Mouse (Mus musculus) C2C12 (cell line): ENCODE data around the gene Cdk15. TPM values are rescaled to one million over a fixed set of nuclear protein-coding genes. Genes with fewer than 3 reads are reported as not detected.

ENCODE experiments used
- H3K27me3 ChIP-seq: one replicate; pipeline ENCODE4 v1.6.1; 2011; ENCODE audit not compliant: control insufficient read depth, insufficient read depth, insufficient read length
- H3K36me3 ChIP-seq: one replicate; pipeline ENCODE4 v1.6.1; 2011; ENCODE audit not compliant: control insufficient read depth, insufficient read depth
- H3K4me3 ChIP-seq: one replicate; pipeline ENCODE4 v1.5.1; 2011; ENCODE audit warnings: mild to moderate bottlenecking, control low read depth; ENCODE audit not compliant: poor library complexity, insufficient read depth, severe bottlenecking
- H3K79me2 ChIP-seq: one replicate; pipeline ENCODE4 v1.6.1; 2011; ENCODE audit not compliant: control insufficient read depth, insufficient read depth
- H3K79me3 ChIP-seq: one replicate; pipeline ENCODE4 v1.6.1; 2011; ENCODE audit warnings: low read depth, control low read depth
- H3ac ChIP-seq: one replicate; pipeline ENCODE3; 2011; ENCODE audit warnings: low read depth; ENCODE audit not compliant: control insufficient read depth, insufficient read length
- CEBPB ChIP-seq: IDR thresholded peaks from one replicate; pipeline ENCODE4 v1.6.1; 2011; ENCODE audit warnings: low read depth, mild to moderate bottlenecking, control low read depth, moderate library complexity
- CTCF ChIP-seq: IDR thresholded peaks from one replicate; pipeline ENCODE4 v1.5.1; 2011; ENCODE audit not compliant: control insufficient read depth, insufficient read depth, insufficient read length
- FOSL1 ChIP-seq: IDR thresholded peaks from one replicate; pipeline ENCODE4 v1.8.0; 2011; ENCODE audit warnings: mild to moderate bottlenecking, low read length; ENCODE audit not compliant: poor library complexity, insufficient read depth, severe bottlenecking
- MAX ChIP-seq: IDR thresholded peaks from one replicate; pipeline ENCODE4 v1.6.1; 2011; ENCODE audit warnings: mild to moderate bottlenecking, control low read depth
- MYOD1 ChIP-seq: IDR thresholded peaks from one replicate; pipeline ENCODE4 v1.6.1; 2011; ENCODE audit warnings: low read depth; ENCODE audit not compliant: control insufficient read depth, insufficient read length
- MYOG ChIP-seq: IDR thresholded peaks from one replicate; pipeline ENCODE4 v1.6.1; 2011; ENCODE audit not compliant: control insufficient read depth, insufficient read length; ENCODE audit errors: extremely low read depth
- USF1 ChIP-seq: IDR thresholded peaks from one replicate; pipeline ENCODE4 v1.6.1; 2011; ENCODE audit warnings: low read depth, mild to moderate bottlenecking, control low read depth, moderate library complexity
- polyA plus RNA-seq: library from polyadenylated mRNA; unstranded; fragments of >200 nt; fragmentation: generic; extraction: Trizol; gene quantifications from one replicate; pipeline ENCODE4 v1.2.1, GENCODE M21; 2012; ENCODE audit warnings: missing spikeins

Cdk15 gene
- polyA plus RNA-seq, 1 experiment = 0.05 TPM

DNA sequence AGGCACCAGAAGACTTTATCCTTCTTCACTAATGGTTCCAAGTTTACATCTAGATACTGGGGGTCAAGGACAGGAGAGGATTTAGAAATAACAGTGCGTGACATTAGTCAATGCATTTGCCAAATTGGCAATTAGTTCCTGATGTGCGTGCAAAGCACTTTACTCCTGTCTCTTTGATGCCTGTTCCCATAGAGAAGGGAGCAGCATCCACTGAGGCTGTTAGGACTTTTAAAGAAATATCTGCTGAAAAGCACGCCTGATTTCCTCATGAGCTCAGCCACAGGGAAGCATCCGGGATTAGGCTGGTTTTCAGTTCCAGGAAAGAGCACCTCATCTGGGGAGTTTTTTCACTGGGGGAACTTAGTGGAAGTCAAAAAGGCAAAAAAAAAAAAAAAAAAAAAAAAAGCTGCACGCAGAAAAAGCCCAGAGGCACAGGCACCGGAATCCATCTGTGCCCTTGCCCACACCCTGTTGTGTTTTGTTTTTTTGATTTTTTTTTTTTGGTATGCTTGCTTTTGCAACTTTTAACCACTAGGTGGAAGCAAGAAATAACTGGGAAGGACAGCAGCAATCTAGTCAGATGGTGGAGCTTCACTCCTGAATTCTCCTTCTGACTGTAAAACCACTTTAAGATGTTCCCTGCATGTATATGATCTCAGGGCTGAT lies 59.8 kb downstream of the Cdk15 start:
- Histone ChIP-seq H3K4me3 (no peak overlapping the region), H3ac (no peak overlapping the region), H3K79me3 (no peaks in the 10 kb centered on the region), H3K36me3 (no peaks in the 10 kb centered on the region), H3K27me3 (no peaks in the 10 kb centered on the region), H3K79me2 (no peaks in the 10 kb centered on the region)
- TF ChIP-seq CTCF (peak; percentile 0), FOSL1 (no peak)

- TF ChIP-seq MYOD1 (no peak), CEBPB (no peak), CTCF (no peak), MYOG (no peak), USF1 (no peak), FOSL1 (no peak), MAX (no peak)
- H3K27me3 ChIP-seq = no peaks in the 10 kb centered on the region
- no peaks in the 10 kb centered on the region for H3K36me3 ChIP-seq
- no peak overlapping the region for H3ac ChIP-seq
- H3K4me3 ChIP-seq = no peak overlapping the region
- H3K79me2 ChIP-seq = no peaks in the 10 kb centered on the region
- H3K79me3 ChIP-seq = no peaks in the 10 kb centered on the region
These were observed 60.7 kb downstream of the Cdk15 start for GRCm38 (mm10) chr1:59317397-59317796.

DNA sequence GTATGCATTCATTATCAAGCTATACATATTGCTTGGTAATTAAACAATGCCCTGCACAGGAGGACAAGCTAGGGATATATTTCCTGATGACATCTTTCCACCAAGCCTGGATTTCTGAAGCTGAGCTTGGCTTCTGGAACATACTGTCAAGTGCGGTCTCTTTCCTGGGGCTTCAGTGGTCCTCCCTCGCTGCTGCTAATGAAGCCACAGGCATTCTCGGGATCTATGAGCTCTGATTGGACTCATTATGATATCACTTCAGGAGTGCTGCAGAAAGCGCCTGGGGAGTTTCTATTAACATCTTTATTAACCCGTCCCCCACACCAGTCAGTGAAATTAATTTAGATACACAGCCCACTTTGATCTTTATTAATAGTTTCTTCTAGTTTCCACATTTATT lies 62.2 kb downstream of the Cdk15 start:
- no peak for TF ChIP-seq USF1
- no peak for TF ChIP-seq MYOD1
- TF ChIP-seq FOSL1 = no peak
- no peak for TF ChIP-seq MYOG
- no peak for TF ChIP-seq CEBPB
- TF ChIP-seq MAX = no peak
- no peak for TF ChIP-seq CTCF
- H3K79me3 ChIP-seq = no peaks in the 10 kb centered on the region
- H3K27me3 ChIP-seq = no peaks in the 10 kb centered on the region
- H3ac ChIP-seq = no peak overlapping the region
- H3K4me3 ChIP-seq = no peak overlapping the region
- no peaks in the 10 kb centered on the region for H3K79me2 ChIP-seq
- H3K36me3 ChIP-seq = no peaks in the 10 kb centered on the region

GRCm38 (mm10) chr1:59321076-59321879 lies 64.6 kb downstream of the Cdk15 start:
- no peak for TF ChIP-seq MAX
- no peak for TF ChIP-seq CTCF
- TF ChIP-seq USF1 = no peak
- no peak for TF ChIP-seq MYOD1
- no peak for TF ChIP-seq FOSL1
- TF ChIP-seq MYOG = no peak
- no peaks in the 10 kb centered on the region for H3K79me2 ChIP-seq
- H3K27me3 ChIP-seq = no peaks in the 10 kb centered on the region
- H3K4me3 ChIP-seq = no peak overlapping the region
- no peaks in the 10 kb centered on the region for H3K79me3 ChIP-seq
- no peak overlapping the region for H3ac ChIP-seq
- H3K36me3 ChIP-seq = no peaks in the 10 kb centered on the region

GRCm38 (mm10) chr1:59321880-59322836 lies 65.5 kb downstream of the Cdk15 start:
- no peaks in the 10 kb centered on the region for H3K27me3 ChIP-seq
- no peaks in the 10 kb centered on the region for H3K79me3 ChIP-seq
- no peaks in the 10 kb centered on the region for H3K36me3 ChIP-seq
- H3K79me2 ChIP-seq = no peaks in the 10 kb centered on the region
- no peak overlapping the region for H3ac ChIP-seq
- TF ChIP-seq MYOG (no peak), MAX (no peak), CEBPB (no peak), MYOD1 (no peak), CTCF (no peak), USF1 (no peak), FOSL1 (no peak)
- no peak overlapping the region for H3K4me3 ChIP-seq
